Mouse (Mus musculus) thymus, adult 2 months (tissue): ENCODE results near the gene Cldn4.

Experiments
- CTCF ChIP-seq: fragments of 200-500 bp; IDR thresholded peaks from 2 replicates; pipeline ENCODE4 v1.5.1; 2012; ENCODE audit warnings: mild to moderate bottlenecking, control low read depth, low read length, moderate library complexity, borderline replicate concordance; ENCODE audit not compliant: control insufficient read depth, poor library complexity, insufficient read depth; ENCODE audit errors: extremely low read depth
- POLR2A ChIP-seq: fragments of 200-500 bp; IDR thresholded peaks from 2 replicates; pipeline ENCODE4 v1.6.1; 2012; ENCODE audit warnings: mild to moderate bottlenecking, low read length, control low read depth, moderate library complexity; ENCODE audit not compliant: control insufficient read depth, poor library complexity, insufficient read depth; ENCODE audit errors: extremely low read depth

- no peak for TF ChIP-seq CTCF
- TF ChIP-seq POLR2A, result no peak
Observed at GRCm38 (mm10) chr5:134989166-134989565, 42.4 kb upstream of the Cldn4 start.
